Mouse (Mus musculus) liver, postnatal 0 days (tissue): ENCODE measurements at regions not wholly inside any gene's neighbourhood (a gene's known extent, or its start where the extent isn't known, plus 50 kb on each side); places are given as distances from the start of the nearest gene placed in this dataset.

ENCODE experiments used
- CTCF ChIP-seq: sonication (generic); IDR thresholded peaks from 2 replicates; pipeline ENCODE4 v1.5.1; 2016; ENCODE audit warnings: antibody characterized with exemption, low read depth
- EP300 ChIP-seq: IDR thresholded peaks from 2 replicates; pipeline ENCODE4 v1.6.1; 2016; ENCODE audit warnings: antibody characterized with exemption, low read depth, mild to moderate bottlenecking

GRCm38 (mm10) chr14:48855453-48855852 lies 181.8 kb upstream of the Otx2 start:
- no peak for TF ChIP-seq CTCF
- TF ChIP-seq EP300, result no peak
